Mouse (Mus musculus) gonadal fat pad, adult 2 months (tissue): Measurements from ENCODE around the gene Gpalpp1. TPM values are rescaled to one million over a fixed set of nuclear protein-coding genes. Genes with fewer than 3 reads are reported as not detected.

Experiments used
- DNase-seq: peaks from one replicate; pipeline ENCODE4 v3.0.0-alpha.2; 2012; ENCODE audit warnings: low read depth
- polyA plus RNA-seq: library from polyadenylated mRNA; depleted of rRNA; stranded (reverse); fragments of >200 nt; gene quantifications from 2 replicates; pipeline ENCODE4 v1.2.3, GENCODE M21; 2012

Gpalpp1 gene
- polyA plus RNA-seq, 1 experiment, result 6.7 TPM

DNA sequence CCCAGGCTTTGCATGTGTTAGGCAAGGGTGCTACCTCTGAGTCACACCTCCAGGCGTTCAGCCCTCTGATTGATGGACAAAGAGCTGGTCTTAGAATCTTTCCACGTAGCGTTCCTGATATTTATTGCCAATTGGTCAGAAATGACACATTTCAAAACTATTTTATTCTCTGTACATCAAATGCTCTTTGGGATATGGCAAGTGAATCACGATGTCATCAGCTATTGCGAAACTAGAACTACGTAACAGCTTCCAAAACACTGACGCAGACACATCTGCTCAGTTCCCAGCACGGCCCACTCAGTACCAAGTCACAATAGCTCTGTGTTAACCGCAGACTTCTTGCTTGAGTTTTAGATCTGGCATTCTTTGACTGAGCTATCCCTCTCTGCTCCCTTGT is 11.0 kb downstream of the Gpalpp1 start:
- DNase-seq, result peak; percentile 26

GRCm38 (mm10) chr14:76097815-76098214 is 12.7 kb downstream of the Gpalpp1 start:
- DNase-seq, result no peak

DNA sequence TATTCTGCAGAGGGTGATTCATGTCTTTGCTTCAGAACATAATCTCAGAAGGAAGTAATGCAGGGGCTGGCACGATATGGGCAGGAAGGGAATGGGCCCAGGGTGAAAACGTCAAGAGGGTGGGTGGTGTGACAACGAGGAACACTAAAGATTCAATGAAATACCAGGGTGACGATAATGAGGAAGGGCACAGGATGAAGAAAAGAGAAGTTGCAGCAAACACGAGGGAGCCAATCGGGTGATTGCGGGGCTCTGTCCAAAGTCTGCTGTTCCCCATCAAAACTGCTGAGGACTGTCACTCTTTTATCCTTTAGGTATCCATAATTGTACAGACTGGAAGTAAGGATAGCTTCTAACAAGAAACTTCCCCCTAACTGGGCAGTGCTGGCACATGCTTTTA is 13.3 kb downstream of the Gpalpp1 start:
- no peak for DNase-seq

DNA sequence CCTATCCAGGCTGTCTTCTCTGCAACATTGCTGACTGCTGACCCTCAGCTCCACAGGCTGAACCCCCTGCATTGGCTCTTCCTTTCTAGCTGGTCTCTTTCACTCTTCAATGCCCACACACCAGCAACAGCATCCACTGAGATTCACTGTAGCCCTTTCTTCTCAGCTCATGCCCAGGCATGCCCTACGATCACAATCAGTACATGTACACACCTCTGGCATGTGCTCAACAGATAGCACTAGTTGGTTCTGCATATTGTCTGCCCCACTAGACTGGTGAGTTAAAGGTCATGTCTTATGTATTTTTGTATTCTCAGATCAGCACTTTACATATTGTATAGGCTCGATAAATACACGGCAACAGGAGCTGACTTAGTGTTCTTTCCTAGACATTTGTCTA is 26.4 kb downstream of the Gpalpp1 start:
- DNase-seq, result no peak

- DNase-seq, result no peak
These were observed 28.4 kb downstream of the Gpalpp1 start for GRCm38 (mm10) chr14:76082086-76082636.

GRCm38 (mm10) chr14:76081451-76081850 is 29.1 kb downstream of the Gpalpp1 start:
- DNase-seq, result no peak

DNA sequence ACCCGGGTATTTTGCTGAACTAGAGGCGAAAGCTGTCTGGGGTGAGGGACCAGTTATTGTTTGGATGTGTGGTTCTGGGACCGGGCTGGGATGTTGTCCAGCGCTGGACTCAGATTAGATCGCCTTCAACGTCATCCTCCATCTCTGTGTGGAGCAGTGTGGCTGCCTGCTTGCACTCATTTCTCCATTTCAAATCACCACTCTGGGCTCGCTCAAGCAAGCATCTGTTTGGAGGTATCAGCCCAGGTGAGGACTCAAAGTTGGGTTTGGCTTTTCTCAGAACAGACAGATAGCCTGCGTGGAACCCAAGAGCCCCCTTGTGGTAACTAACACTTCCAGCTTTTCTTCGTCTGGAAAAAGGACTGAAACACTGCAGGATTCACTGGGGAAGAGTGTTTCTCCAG is 33.5 kb downstream of the Gpalpp1 start:
- DNase-seq, result no peak

DNA sequence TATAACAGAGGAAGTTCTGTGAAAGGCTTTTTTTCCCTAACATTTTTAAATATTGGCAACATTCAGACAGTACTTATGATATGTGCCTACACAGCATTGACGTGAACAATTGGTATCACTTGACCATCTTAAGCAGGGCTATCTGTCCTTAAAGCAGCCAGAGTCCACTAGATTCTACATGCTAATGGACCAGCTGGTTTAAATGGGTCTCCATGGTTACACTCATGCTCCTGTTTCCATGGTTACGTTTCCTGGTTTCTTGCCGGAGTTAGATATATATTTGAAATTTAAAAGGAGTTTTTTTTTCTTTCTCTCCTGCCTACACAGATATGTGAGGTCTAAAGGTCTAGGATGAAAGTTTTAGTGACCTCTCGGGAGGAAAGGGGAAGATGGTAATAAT is 34.0 kb downstream of the Gpalpp1 start:
- no peak for DNase-seq

- no peak for DNase-seq
These were observed 34.8 kb downstream of the Gpalpp1 start for GRCm38 (mm10) chr14:76075721-76076120.

DNA sequence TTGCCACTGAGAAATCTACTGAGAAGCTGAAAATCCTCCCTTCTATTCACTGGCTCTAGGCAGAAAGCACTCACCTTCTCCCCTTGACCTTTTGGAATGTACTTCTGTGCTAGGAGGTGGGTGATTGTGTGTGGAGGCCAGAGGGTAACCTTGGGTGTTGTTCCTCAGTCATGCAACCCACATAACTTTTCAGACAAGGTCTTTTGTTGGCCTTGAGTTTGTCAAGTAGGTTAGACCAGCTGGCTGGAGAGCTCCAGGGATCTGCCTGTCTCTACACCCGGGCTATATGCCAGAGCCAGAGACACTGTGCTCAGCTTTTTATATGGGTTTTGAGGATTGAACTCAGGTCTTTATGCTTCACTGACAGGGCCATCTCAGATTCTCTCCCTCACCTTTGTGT is 36.4 kb downstream of the Gpalpp1 start:
- DNase-seq, result no peak

- no peak for DNase-seq
These were observed 37.9 kb downstream of the Gpalpp1 start for GRCm38 (mm10) chr14:76072626-76073025.

DNA sequence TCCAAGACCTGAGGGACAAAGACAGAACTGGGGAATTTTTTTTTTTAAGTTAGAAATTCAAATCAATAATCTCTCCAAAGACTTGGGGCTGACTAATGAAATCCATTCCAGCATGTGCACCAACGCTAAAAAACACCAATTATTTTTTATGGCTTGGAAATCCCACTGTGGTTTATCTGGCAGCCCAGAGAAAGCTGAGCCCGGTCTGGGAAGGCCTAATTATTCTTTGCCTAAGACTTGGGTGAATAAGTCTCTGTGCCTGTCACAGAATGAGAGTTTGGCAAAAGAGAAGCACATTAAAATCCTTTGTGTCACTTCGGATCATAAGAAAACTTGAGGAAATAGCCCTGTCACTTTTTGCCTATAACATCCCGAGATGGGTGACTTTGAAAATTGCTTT is 41.3 kb downstream of the Gpalpp1 start:
- no peak for DNase-seq

DNA sequence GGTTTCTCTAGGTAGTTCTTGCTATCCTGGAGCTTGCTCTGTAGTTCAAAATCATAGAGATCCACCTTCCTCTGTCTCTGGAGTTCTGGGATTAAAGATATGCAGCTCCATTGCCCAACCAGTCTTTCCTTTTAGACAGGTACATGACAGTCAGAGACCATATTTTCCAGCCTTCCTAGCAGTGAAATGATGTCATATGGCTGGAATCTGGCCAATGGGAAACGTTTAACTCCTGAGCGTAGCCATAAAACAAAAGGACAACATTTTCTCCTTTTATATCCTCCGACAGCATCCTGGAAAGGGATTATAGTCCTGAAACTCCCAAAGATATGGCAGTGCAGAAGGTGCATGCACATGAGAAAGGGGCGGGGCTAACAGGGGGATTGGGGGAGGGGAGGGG is 42.3 kb downstream of the Gpalpp1 start:
- no peak for DNase-seq

DNA sequence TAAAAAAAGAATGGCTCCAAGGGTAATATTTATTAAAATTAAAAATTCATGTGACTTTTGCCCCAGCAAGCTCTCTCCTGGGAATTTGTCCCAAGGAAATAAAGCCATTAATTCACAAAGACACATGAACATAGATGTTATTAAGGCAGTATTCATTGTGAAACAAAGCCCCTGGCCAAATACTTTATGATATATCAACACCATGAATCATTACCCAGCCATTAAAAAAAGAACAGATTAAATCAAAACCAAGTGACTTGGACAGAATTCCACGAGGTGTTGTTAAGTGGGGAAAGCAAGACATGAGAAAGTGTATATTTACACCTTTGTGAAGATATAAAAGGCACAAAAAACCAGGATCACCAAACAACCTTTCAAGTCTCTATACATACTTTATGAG is 43.3 kb downstream of the Gpalpp1 start:
- DNase-seq, result peak; percentile 75

DNA sequence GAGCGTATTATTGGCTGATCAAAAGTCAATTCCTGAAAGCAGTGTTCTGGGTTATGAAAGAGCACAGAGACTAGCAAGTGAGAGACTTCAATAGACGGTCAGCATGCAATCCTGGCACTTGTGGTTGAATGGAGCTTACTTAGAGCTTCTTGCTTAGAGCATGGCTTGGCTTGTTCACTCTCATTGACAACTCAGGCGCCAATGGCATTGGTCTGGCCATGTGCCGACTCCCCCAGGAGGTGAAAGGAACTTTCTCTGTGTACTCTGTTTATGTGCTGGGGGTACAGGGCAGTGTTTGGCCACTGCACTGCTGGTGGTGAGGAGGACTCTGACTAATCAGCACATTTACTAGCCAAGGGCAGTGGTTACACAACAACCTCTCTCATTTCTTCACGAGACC is 51.1 kb downstream of the Gpalpp1 start:
- peak; percentile 49 for DNase-seq

DNA sequence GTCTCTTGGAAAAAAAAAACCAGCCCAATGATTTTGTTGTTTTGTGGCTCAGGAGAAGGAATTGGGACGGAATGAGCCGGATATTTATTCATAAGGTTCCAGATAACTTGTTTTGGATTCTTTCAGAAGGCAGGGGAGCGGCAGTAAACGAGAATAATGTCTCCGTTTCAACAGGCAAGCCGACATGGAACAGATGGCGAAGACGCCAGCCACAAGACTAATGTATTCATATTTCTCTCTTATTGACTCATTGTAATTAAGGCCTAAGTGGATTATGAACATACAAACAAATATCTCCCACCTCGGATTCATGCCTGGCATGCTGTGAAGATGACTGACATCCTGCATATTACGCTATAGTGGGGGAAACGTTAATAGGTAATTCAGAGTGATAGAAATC is 56.8 kb downstream of the Gpalpp1 start:
- DNase-seq, result no peak

DNA sequence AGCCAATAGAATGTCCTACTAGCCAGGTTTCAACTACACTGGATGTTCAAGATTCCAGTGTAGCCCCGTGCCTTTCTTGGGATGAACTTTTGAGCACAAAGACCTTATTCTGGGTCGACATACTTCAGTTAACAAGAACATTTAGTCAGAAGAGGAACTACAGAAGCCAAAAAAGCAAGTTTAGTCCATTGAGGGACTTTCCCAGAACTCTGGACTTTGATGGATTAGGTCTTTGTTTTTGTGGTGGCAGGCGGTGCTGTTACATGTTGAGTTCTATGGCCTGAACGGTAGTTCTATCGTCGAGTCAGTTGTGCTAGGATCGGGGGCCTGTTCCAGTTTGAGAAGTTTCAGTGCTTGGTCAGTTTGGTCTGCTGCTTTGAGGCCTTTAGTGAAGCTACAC is 58.6 kb downstream of the Gpalpp1 start:
- DNase-seq, result no peak

- DNase-seq, result no peak
These were observed 64.8 kb downstream of the Gpalpp1 start for GRCm38 (mm10) chr14:76045767-76046166.

- DNase-seq, result no peak
These were observed 66.4 kb downstream of the Gpalpp1 start for GRCm38 (mm10) chr14:76044164-76044557.

- no peak for DNase-seq
These were observed 67.1 kb downstream of the Gpalpp1 start for GRCm38 (mm10) chr14:76043251-76044163.
